Mouse (Mus musculus): ENCODE measurements around the gene Cd300ld. TPM values are rescaled to one million over a fixed set of nuclear protein-coding genes. Genes with fewer than 3 reads are reported as not detected.
"Not testable (repeated sequence)": the region's sequence is repeated elsewhere in the genome, so short reads cannot be mapped to it uniquely, and the experiment has no call there.

The Cd300ld gene
- polyA plus RNA-seq (2017; shearing (Covaris generic)): under 1 TPM in 1 of 3 experiments, not detected in 2; 0.36 TPM

- no peak for ATAC-seq
Measured at GRCm38 (mm10) chr11:114989793-114990192, at the start of gene Cd300ld. Gene Cd300ld (minus strand): TSS chr11:114989922.

GRCm38 (mm10) chr11:115037669-115038068 lies 47.9 kb upstream of the Cd300ld start, which contains the start of gene Cd300ld5:
Gene Cd300ld5 (minus strand): TSS chr11:115037769.
- ATAC-seq: not testable (repeated sequence)

GRCm38 (mm10) chr11:115026912-115027311 lies 37.2 kb upstream of the Cd300ld start, which contains the start of gene Cd300ld4:
Gene Cd300ld4 (minus strand): TSS chr11:115027012.
- not testable (repeated sequence) for ATAC-seq

- not testable (repeated sequence) for ATAC-seq
Measured at GRCm38 (mm10) chr11:115016093-115016492, 26.4 kb upstream of the Cd300ld start, which contains the start of gene Cd300ld2. Gene Cd300ld2 (minus strand): TSS chr11:115016193.

GRCm38 (mm10) chr11:115004070-115004469 lies 14.3 kb upstream of the Cd300ld start:
- no peak for ATAC-seq

GRCm38 (mm10) chr11:115001474-115002040 lies 11.8 kb upstream of the Cd300ld start, which contains the start of gene Cd300c2:
Gene Cd300c2 (minus strand): TSS chr11:115001880.
- ATAC-seq: no peak

GRCm38 (mm10) chr11:114981866-114982265 lies 7.9 kb downstream of the Cd300ld start:
- ATAC-seq: no peak

GRCm38 (mm10) chr11:114972726-114973125 lies 17.0 kb downstream of the Cd300ld start:
- ATAC-seq: no peak

GRCm38 (mm10) chr11:114968752-114969207 lies 20.9 kb downstream of the Cd300ld start, which contains the start of gene Cd300c:
Gene Cd300c (minus strand): TSS chr11:114969157.
- ATAC-seq: no peak

- no peak for ATAC-seq
Measured at GRCm38 (mm10) chr11:114965182-114965828, 24.4 kb downstream of the Cd300ld start.

- ATAC-seq: no peak
Measured at GRCm38 (mm10) chr11:114960369-114960768, 29.4 kb downstream of the Cd300ld start.

- no peak for ATAC-seq
Measured at GRCm38 (mm10) chr11:114934144-114934543, 55.6 kb downstream of the Cd300ld start, which contains the start of gene Cd300lb. Gene Cd300lb (minus strand): TSS chr11:114934386.

- ATAC-seq: no peak
Measured at GRCm38 (mm10) chr11:114933591-114933990, 56.1 kb downstream of the Cd300ld start.

Other genes starting within 250 kb of the Cd300ld start
- under 1 TPM in 1 of 3 experiments, not detected in 2; 0.33 TPM for gene Kif19a, start 224.5 kb downstream of the Cd300ld start, polyA plus RNA-seq (2017; shearing (Covaris generic))
- not detected for gene Btbd17, start 194.0 kb downstream of the Cd300ld start, polyA plus RNA-seq (2017; shearing (Covaris generic))
- not detected for gene Gpr142, start 191.0 kb downstream of the Cd300ld start, polyA plus RNA-seq (2017; shearing (Covaris generic))
- gene Gprc5c, start 138.8 kb downstream of the Cd300ld start, polyA plus RNA-seq (2017; shearing (Covaris generic)): not detected
- gene Cd300a, start 99.9 kb downstream of the Cd300ld start, polyA plus RNA-seq (2017; shearing (Covaris generic)): under 1 TPM; 0.12 to 0.75 (median 0.27) TPM
- not detected for gene Cd300lb, start 55.5 kb downstream of the Cd300ld start, polyA plus RNA-seq (2017; shearing (Covaris generic))
- gene Cd300c, start 20.8 kb downstream of the Cd300ld start, polyA plus RNA-seq (2017; shearing (Covaris generic)): not detected
- 1 to 10 TPM in 1 of 3 experiments, not detected in 2; 1.4 TPM for gene Cd300c2, start 12.0 kb upstream of the Cd300ld start, polyA plus RNA-seq (2017; shearing (Covaris generic))
- not detected for gene Cd300ld2, start 26.3 kb upstream of the Cd300ld start, polyA plus RNA-seq (2017; shearing (Covaris generic))
- gene Cd300ld4, start 37.1 kb upstream of the Cd300ld start, polyA plus RNA-seq (2017; shearing (Covaris generic)): not detected
- not detected for gene Cd300ld5, start 47.8 kb upstream of the Cd300ld start, polyA plus RNA-seq (2017; shearing (Covaris generic))
- not detected for gene Cd300ld3, start 58.5 kb upstream of the Cd300ld start, polyA plus RNA-seq (2017; shearing (Covaris generic))
- gene Cd300e, start 72.3 kb upstream of the Cd300ld start, polyA plus RNA-seq (2017; shearing (Covaris generic)): under 1 TPM in 1 of 3 experiments, not detected in 2; 0.34 TPM
- gene Rab37, start 101.5 kb upstream of the Cd300ld start, polyA plus RNA-seq (2017; shearing (Covaris generic)): 100 to 1,000 TPM; 106 to 231 (median 206) TPM
- gene Cd300lf, start 144.1 kb upstream of the Cd300ld start, polyA plus RNA-seq (2017; shearing (Covaris generic)): 1 to 10 TPM; 1.4 to 1.6 (median 1.5) TPM
- gene Slc9a3r1, start 173.4 kb upstream of the Cd300ld start, polyA plus RNA-seq (2017; shearing (Covaris generic)): 100 to 1,000 TPM; 137 to 172 (median 165) TPM
- 10 to 100 TPM in 1 of 3 experiments, 1 to 10 TPM in 2; 9.2 to 10.6 (median 9.8) TPM for gene Tmem104, start 197.6 kb upstream of the Cd300ld start, polyA plus RNA-seq (2017; shearing (Covaris generic))
- 10 to 100 TPM; 14.2 to 21.0 (median 15.1) TPM for gene Nat9, start 197.9 kb upstream of the Cd300ld start, polyA plus RNA-seq (2017; shearing (Covaris generic))

All from inflammation-experienced regulatory T-cells, adult 6 months (primary cell).